Mouse (Mus musculus): ENCODE results near the gene Asic4.

Gene Asic4

DNA sequence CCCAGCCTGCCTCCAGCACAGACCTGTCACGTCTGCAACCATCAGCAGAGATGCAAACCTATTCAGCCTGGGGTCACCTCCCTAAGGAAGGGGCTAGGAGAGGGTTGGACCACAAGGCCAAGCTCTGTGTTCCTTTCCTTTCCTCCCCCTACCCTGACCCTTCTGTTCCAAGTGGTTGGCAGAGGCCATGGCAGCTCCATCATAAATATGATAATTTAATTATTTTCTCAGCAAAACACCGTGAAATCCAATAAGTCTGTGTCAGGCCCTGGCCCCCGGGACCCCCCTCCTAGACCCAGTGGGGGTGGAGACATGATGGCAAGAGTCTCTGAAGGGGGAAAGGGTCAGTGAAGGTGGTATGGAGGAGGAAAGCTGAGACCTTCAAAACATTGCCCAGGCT is 6.0 kb upstream of the Asic4 start:
- no peak for DNase-seq

DNA sequence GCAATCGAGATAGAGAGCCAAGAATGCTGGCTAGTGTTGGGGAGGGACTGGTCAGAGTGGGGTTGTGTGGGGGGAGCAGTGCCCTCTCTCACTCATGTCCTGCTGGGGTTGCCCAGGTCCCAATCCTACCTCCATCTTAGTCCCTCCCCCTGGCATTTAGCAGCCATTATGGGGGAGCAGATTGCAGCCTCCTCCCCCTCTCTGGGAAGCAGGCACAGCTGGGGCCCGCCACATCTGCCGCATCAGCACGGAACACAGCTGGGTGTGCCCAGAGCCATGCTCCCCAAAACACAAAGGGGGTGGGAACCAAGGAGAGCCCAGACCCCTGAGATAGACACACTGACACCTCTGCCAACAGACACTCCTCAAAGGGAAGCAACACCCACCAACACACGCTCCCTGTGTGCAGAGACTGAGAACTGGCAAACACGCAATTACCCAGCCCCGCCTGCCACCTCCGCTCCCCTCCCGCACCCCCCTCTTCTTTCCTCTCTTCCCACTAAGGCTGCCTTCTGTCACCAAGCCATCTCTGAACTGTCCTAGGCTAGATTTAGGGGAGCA is 5.0 kb upstream of the Asic4 start:
- DNase-seq, result no peak

DNA sequence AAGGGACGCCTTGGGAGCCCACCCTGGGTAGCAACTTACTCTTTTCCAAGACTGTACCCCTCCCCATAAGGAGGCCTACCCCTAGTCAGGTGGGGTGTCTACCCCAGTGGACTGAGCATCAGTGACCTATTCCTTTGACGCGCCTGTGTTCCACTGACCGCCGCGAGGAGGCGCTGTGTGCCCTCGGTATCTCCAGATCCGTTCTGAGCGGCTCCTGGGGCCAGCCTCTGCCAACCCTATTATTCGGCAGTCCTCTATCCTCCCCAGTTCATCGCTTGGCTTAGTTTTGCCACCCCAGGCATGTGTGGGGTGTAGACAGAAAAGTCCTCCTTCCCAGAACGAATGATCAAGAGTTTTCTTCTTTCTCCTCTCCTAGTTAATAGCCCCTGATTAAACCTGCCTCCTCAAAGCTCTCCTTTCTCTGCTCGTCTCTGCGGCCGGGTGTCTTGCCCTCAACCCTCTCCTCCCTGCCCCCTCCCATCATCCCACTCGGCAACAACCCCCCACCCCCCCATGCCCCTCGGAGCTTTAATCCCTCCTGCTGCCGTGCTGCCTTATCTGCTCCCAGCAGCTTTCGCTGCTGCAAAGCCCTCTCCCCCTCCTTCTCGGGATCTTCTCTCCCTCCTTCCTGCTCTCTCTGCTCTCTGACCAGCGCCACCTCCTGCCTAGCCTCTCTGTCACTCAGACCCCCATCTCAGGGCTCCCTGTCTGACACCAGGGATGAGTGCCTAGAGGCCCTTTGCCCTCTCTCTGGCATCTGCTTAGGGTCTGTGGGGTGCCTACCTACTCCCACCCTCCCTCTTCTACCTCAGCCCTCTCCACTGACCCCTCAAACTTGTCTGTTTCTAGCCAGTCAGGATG is 4.3 kb upstream of the Asic4 start:
- DNase-seq, result peak; percentile 86

DNA sequence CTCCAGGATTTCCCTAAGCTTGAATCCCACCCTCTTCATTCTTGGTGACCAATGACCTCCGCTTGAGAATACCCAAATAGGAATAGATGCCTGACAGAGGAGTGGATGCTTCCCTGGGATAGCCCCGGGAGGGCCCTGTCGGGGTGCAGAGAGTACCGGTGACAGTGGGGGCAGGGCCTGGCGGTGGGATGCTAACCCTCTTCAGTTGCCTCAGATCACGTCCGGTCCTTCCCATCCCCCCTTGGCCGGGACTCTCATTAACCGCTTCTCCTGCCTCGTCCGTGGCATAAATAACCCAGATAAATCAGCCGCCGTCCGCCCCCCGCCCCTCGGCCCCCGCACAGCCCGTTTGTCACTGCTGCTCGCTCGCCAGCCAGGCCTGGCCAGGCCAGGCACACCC is 3.6 kb upstream of the Asic4 start:
- peak; percentile 62 for DNase-seq

DNA sequence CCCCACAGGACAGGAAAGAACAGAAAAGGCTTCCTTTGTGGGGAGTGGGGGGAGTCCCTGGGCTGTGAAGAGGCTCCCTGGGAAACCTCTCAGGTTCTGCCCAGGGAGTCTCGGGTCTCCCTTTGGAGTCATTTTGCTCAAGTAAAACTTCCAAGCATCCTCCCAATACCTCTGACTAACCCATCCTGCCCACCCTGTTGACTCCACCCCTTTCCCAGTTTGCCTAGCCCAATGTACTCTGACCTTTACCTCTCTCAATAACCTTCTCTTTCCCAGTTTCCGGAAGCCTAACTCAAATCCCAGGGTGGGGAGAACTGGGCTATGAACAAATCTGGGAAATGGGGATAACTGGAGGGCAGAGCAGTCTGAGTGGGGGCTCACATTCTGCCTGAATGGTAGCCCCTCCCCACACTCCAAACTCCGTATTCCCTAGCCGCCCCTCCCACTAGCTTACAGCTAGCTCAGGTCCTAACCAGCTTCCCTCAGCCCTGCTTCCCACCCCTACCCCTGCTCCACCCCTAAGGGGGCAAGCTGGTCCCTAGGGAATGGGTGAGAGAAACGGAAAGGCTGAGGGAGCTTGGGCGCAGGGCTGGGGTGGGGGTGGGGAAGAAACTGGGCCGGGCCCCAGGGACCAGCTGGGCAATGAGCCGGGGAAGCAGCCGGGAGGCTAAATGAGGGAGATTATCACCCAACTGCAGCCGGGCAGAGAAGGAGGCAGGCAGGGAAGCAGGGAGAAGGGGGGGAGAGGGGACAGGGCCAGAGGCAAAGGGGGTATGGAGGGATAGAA is 2.8 kb upstream of the Asic4 start:
- DNase-seq, result no peak

DNA sequence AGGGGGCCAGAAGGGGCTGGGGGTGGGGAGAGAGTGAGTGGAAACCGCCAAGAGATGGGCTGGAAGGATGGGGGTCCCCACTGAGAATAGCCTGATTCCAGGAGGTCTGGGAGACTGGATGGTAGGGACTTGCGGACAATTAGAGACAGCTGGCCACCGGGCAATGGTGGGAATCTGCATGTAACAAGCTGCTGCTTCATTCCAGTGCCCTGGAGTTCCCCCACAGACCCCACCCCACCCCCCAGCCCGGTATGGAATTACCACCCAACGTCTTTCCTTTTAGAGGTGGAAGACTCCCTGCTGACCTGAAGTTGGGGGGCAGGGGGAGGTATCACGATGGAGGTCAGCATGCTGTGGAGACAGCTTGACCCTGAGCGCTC is 2.2 kb upstream of the Asic4 start:
- no peak for DNase-seq

DNA sequence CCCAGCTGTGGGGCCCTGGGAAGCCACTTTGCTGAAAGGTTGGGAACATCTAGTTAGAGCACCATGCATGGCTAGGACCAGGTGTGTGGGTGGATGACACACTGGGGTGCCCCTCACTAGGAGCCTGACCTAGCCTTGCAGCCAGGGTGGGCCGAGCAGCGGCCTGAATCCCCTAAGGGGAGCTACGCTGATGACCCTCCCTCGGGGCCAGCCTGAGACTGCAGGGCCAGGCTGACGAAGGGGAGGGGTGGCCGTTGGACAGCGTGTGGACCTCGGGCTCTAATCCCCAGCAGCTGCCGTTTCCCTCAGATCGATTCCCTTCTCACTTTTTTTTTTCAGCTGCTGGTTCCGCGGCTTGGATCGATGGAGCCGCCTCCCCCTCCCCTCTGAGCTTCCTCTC is 1.3 kb upstream of the Asic4 start:
- DNase-seq, result no peak

DNA sequence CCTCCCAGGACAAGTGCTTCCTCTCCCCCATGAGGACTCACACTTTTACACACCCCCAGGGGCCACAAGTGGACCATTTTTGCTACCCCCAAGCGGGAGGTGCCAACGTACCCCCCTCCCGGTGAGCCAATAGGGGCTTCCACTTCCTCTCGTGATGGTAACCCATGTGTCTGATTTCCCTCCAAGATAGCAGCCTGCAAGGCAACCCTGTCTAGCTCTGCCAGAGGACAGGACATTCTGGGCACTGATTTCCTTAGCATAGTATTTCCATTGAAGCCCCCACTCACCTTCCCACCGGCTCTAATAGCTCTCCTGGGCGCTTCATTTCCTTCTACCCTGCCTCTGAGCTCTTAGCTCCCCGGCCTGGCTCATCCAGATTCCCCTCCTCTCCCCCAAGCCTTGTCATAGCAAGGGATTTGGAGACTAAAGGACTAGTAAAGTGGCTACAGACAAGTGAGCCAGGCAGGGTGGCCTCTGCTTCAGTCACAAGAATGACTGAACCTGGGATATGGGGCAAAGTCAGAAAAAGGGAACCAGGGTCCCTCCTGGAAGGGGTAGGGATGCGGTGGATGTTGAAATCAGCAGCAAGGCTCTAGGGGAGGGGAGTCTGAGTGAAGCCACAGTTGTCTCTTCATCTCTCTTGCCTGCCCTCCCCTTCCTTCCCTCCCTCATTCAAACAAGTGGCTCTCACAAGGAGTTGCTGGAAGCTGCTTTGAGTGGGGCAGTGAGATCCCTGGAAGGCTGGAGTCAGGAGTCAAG is 680 bp upstream of the Asic4 start:
- no peak for DNase-seq

DNA sequence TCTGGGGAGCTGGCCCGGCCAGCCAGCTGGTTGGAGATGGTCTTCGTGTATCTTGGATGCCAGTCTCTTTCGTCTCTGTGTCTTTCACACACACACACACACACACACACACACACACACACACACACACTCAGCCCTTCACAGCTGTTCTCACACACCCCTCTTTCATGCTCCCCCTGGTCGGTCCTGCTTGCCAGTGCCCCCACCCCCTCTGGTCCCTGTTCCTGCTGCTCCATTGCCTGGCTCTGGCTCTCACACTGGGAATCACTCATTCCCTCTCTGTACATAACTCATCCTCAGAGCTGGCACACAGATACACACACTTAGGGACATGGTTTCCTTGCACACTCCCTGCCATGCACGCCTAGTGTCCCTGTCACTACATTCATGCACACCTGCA is 1.7 kb downstream of the Asic4 start:
- no peak for DNase-seq

DNA sequence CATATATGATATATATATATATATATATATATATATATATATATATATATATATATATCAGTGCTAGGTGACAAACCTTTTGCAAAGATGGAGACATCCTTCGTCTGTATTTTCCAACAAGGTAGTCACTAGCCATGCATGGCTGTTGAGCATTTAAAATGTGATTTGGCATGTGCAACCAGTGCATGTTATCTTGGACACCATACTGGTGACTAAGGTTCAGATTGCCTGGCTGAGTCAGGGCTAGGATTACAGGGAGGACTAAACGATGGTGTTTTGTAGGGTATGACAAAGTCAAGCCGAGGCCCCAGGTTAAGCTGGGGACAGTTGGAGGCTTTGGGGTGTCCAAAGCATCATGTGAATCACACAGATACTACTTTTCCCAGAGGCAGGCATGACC is 5.2 kb downstream of the Asic4 start:
- DNase-seq, result no peak

DNA sequence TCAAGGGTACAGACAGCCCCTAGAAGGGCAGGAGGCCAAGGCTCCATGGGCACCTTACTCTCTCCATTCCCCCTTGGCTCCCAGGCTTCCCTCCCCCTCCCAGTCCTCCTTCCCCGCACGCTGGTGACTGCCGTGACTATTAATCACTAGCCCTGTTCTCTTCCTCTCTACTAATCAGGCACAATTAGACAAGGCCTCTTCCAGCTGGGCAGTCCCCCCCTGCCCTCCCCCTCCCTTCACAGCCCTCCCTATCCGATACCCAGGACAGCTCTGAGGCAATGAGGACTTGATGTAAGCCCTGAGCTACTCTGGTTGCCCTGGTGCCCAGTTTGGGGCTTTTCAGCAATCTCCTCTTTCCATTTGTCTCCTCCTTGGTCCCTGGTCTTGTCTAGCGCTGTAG is 5.7 kb downstream of the Asic4 start:
- no peak for DNase-seq

DNA sequence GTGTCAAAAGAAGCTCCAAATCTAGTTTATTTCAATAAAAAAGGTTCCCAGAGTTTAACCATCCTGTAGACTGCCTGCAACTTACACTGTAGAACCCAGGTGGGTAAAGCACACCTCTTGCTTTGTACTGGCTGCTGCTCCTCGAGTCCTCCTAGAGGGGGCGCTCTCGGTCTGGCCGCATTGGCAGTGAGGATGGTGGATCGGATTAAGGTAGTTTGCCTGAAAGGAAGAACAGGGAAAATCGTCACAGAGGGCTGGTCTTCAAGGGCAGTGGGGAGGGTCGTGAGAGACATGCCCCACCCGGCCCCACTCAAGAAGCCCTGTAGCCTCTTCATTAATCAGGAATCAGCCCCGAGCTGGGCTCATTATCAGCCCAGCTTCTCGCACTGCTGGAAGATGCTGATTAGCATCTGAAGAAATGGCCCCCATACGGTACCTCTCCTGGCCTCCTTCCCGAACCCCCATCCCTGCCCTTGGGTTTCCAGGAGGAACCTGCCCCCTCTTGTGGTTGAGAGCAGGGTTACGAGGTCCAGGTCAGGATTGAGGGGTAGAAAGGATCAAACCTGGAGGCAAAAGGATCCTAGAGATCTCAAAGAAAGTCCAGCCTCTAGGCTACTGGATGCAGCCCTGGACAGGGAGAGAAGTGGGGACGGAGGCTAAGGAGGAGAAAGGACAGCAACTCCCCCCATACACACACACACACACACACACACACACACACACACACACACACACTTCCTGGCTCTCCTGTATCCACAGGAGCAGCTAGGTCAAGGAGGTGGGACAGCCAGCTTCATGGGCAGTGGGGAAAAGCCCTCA is 6.7 kb downstream of the Asic4 start:
- DNase-seq, result no peak

DNA sequence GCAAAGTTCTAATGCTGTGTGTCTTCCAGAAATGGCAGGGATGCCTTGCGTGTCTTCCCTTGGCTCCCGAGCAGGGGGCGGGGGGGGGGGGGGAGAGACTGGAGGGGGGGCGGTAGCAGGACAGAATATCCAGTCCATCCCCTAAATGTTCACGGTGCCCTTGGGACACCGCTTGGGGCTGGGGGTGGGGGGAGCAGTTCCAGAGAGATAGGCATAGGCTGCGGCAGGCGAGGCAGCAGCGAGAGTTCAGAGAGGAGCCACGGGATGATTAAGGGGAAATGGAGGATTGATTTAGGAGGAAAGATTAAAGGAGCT is 7.4 kb downstream of the Asic4 start:
- DNase-seq, result no peak

DNA sequence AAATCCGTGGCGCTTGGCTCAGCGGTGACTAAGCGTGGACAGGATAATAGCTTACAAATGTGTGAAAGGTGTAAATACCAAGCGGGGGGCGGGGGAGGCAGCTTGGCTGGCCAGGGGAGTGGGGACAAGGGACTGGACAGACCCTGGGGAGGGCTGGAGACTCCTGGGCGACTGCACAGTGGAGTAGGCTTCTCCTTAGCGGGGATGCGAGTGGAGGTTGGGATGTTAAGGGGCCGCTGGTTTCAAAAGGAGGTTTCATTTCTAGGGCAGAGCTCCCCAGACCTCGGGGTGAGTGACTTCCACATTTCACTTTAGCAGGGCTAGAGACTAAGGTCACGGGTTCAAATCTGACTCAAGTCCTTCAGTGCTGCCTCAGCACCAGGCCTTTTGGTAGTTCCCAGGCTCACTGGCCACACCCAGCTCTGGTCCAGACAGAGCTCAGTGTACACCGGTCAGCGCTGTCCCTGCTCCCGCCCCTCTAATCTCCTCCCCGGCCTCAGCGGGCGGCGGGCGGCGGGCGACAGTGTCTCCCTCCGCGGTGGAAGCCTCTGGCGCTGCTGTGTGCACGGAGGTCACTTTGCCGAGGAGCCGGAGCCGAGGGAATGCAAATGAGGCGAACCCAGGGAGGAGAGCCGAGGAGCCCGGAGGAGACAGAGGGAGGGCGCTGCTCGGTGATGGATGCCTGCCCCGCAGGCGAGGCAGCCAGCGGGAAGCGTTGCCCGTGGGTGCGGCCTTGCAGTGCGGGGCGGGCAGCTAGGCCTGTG is 8.0 kb downstream of the Asic4 start:
- peak; percentile 72 for DNase-seq

DNA sequence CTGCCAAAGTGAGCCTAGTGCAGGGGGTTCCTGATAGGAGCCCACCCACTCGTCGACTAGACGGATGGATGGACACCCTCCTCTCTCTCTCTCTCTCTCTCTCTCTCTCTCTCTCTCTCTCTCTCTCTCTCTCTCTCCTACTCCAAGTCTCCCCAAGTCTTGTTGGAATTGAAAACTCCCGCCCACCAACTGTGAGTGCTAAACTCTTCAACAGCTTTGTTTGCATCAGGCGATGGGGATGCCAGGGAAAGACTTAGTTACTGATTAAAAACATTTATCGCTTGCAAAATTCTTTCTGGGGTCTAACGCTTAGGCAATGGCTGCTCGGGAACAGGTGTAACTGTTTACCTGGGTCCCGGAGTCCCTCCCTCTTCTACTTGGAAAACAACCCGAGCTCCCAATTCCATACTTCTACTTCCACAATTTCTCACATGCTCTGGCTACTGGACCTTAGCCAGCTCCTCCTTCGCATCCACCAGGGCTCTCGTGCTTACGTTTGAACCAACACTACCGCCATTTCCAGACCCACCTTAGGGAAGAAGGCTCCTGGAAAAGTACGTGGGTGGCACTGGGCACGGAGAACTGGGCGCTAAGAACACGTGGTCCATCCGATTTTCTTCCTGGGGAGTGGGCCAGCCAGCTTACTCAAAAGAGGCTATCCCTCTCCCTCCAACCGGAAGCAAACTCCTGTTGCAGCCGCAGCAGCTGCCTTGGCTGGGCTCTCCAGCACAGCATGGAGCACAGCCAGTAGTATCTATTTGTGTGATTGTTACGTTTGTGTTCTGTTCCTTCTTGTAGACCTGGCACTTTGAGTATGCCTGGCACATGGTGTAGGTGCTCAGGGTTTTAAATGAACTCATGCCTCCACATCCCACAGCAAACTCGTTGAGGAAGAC is 8.8 kb downstream of the Asic4 start:
- DNase-seq, result peak; percentile 67

DNA sequence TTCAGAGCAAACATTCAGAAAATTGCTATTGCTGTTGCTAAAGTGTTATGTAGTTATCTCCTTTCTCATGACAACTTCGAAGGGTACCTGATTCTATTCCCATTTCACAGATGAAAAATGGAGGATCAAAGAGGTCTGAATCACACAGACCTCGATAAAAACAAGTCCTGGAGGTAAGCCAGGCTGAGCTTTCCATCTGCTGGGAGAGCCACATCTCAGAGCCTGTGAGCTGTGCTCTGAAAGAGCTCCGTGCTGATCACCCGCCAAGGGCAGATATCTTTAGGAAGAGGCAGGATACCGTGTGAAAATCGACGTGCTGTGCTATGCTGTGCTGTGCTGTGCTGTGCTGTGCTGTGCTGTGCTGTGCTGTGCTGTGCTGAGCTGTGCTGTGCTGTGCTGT is 10.1 kb downstream of the Asic4 start:
- no peak for DNase-seq

DNA sequence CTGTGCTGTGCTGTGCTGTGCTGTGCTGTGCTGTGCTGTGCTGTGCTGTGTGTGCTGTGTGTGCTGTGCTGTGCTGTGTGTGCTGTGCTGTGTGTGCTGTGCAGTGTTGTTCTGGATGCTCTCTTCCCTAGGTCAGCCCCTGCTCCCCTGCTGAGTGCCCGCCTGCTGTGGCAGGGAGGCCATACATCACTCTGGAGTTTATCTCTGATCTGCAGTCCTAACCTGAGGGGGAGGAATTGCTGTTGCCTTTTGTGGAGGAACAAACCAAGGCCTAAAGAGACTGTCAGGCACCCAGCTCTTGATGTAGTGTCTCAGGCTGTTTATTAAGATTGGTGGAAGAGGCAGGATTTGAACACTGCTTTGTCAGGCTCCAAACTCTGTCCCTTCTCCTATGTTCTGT is 12.4 kb downstream of the Asic4 start:
- no peak for DNase-seq

DNA sequence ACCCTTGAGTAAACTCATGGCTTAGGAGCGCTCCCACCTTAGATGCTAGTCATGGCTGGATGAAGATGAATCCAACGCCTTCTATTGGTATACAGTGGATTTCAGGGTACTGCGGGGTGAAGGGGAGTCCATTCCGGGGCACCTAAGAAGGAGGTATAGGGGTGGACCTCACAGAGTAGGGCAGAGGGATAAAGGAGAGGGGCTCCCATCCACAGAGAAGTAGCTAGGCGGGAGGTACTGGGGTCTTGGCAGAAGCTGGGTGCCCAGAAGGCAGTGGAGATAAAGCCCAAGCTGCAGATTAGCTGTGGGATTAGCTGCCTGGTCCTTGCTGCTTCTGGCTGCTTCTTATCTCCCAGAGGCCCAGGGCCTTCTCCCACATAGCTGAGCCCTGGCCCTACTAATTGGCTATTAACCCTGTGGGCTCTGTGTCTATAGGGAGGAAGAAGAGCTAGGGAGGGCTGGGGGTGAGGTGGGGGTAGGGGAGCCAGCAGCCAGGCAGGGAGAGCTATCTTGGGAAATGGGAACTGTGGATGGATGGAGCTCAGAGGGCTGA is 13.5 kb downstream of the Asic4 start:
- no peak for DNase-seq

DNA sequence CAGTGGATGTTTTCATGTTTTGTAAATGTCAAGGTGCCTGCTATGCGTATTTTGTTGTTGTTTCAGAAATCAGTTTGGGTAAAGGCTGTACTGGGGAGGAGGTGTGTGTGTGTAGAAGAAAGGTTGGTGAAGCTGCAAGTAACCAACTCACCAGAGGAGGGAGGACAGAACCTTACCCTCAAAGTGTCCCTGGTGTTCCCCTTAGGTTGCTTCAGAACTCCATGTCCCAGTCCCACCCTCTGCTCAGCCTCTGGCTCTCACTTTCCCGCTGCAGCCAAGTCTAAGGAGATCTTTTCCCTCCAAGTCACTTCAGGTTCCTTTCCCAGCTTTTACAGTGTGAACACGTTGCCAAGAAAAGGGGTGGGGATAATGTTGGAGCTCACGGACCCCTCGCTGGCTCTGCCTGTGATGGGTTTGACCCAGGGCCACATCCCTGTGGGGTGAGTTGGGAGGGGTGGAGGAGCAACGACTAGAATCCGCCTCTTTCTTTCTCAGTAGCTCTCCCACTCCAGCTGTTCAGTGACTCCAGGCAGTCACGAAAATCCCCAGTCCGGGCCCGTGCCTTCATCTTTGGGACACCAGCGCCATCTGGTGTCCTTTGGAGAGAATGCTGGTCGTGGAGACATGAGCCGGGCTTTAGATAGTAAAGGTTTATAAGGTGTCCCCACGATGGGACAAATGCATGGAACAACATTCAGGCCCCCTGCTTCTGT is 17.1 kb downstream of the Asic4 start:
- DNase-seq, result peak; percentile 89

Data from kidney, postnatal 10 days (tissue).